Mouse (Mus musculus) thymus, adult 2 months (tissue): ENCODE measurements around the gene Dhrs7c.

ENCODE experiments used
- CTCF ChIP-seq: fragments of 200-500 bp; IDR thresholded peaks from 2 replicates; pipeline ENCODE4 v1.5.1; 2012; ENCODE audit warnings: mild to moderate bottlenecking, control low read depth, low read length, moderate library complexity, borderline replicate concordance; ENCODE audit not compliant: control insufficient read depth, poor library complexity, insufficient read depth; ENCODE audit errors: extremely low read depth
- POLR2A ChIP-seq: fragments of 200-500 bp; IDR thresholded peaks from 2 replicates; pipeline ENCODE4 v1.6.1; 2012; ENCODE audit warnings: mild to moderate bottlenecking, low read length, control low read depth, moderate library complexity; ENCODE audit not compliant: control insufficient read depth, poor library complexity, insufficient read depth; ENCODE audit errors: extremely low read depth

GRCm38 (mm10) chr11:67771691-67772090 is 26.3 kb upstream of the Dhrs7c start:
- no peak for TF ChIP-seq CTCF
- TF ChIP-seq POLR2A: no peak
